Mouse (Mus musculus) kidney, embryonic 15.5 days (tissue): ENCODE measurements around the gene Morc4. TPM values are rescaled to one million over a fixed set of nuclear protein-coding genes. Genes with fewer than 3 reads are reported as not detected.
A peak's percentile ranks its signal among the peaks of the same experiment; 100 is the strongest.

Source experiments
- ATAC-seq: fragments of 200-750 bp; cut with Nextera tagmentation; replicated peaks from 2 replicates; pipeline ENCODE4 v1.8.0; 2017; ENCODE audit warnings: moderate TSS enrichment; ENCODE audit not compliant: low FRiP score
- H3K27ac ChIP-seq: fragments of 300-500 bp; sonication (generic); 2 replicates; pipeline ENCODE4 v1.5.1; 2015; ENCODE audit warnings: mild to moderate bottlenecking, inconsistent platforms
- H3K27me3 ChIP-seq: fragments of 300-500 bp; sonication (generic); 2 replicates; pipeline ENCODE4 v1.6.1; 2015; ENCODE audit warnings: inconsistent platforms
- H3K36me3 ChIP-seq: fragments of 300-500 bp; sonication (generic); 2 replicates; pipeline ENCODE4 v1.6.1; 2015; ENCODE audit warnings: inconsistent platforms
- H3K4me1 ChIP-seq: fragments of 300-500 bp; sonication (generic); 2 replicates; pipeline ENCODE4 v1.6.1; 2015; ENCODE audit warnings: inconsistent platforms
- H3K4me2 ChIP-seq: fragments of 300-500 bp; sonication (generic); 2 replicates; pipeline ENCODE4 v1.6.1; 2015; ENCODE audit warnings: moderate library complexity, mild to moderate bottlenecking, inconsistent platforms
- H3K4me3 ChIP-seq: fragments of 300-500 bp; sonication (generic); replicated peaks from 2 replicates; pipeline ENCODE4 v1.5.1; 2015; ENCODE audit warnings: mild to moderate bottlenecking, inconsistent platforms
- H3K9ac ChIP-seq: fragments of 300-500 bp; sonication (generic); 2 replicates; pipeline ENCODE4 v1.6.1; 2015; ENCODE audit warnings: mild to moderate bottlenecking, inconsistent platforms
- H3K9me3 ChIP-seq: fragments of 300-500 bp; sonication (generic); replicated peaks from 2 replicates; pipeline ENCODE4 v1.6.1; 2016; ENCODE audit warnings: inconsistent platforms
- WGBS: fragments of 180-500 bp; shearing (Covaris S2); methylation state at CpG from one replicate; pipeline ENCODE4 v1.1.7; 2015; ENCODE audit warnings: mixed read lengths; 5-methylcytosine and 5-hydroxymethylcytosine counted together
- polyA plus RNA-seq: library from polyadenylated mRNA; unstranded; fragments of >200 nt; fragmentation: Nextera tagmentation; extraction: Ambion mirVana; gene quantifications from 2 replicates; pipeline ENCODE4 v1.2.1, GENCODE M21; 2015

Morc4 gene
- 12.7 and 13.8 TPM in 2 replicates for polyA plus RNA-seq

DNA sequence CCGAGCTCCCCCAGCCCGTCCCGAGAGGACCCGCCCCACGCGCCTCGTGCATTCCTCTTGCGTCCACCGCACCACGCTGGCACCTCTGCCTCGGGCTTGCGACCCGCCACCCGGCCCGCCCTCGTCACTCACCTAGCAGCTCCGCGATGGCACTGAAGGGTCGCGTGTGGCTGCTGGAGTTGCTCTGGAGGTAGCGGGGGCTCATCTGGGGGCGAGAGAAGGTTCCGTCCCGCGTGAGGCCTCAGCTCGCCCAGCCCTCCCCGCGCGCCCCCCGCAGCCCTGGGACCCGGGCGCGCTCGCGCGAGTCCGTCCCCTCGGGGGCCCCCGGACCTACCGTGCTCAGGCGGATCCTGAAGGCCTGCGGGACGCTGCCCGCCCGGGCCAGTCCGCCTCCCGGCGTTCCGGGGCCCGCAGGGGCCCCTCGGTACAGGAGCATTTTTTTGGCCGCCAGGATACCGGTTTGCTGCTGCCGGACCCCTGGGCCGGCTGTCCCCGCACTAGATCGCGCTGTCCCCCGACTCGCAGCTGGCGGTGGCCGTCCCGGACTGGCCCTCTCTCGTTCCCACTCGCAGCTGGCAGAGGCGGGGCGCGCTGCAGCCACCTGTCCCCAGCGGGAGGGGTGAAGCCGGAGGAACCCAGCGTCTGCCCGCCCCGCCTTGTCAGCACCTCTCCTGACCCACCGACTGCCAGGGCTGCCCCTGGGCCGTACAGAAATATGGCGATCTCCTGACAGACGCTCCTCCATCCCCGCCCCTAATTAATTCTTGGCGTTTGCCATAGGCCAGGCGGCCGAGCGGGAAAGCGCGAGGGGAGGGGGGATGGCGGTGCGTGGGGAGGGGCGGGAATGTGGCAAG lies at the start of gene Morc4:
TSS of gene Morc4 (minus strand) at position 740 of the 854 bp plus-strand sequence.
- H3K27me3 ChIP-seq = peaks cover 37% of the 10 kb centered on the region
- WGBS = 15% methylated on average over 61 of the region's 87 CpGs
- peak within 1 kb of the TSS; percentile 82 for H3K4me2 ChIP-seq
- H3K4me1 ChIP-seq = 0 out of 2 replicates have a peak, but pooled peaks cover 2% of the 10 kb centered on the region
- no peaks in the 10 kb centered on the region for H3K9me3 ChIP-seq
- peak within 1 kb of the TSS; percentile 60 for H3K4me3 ChIP-seq
- no peak within 1 kb of the TSS for H3K27ac ChIP-seq
- H3K9ac ChIP-seq = peak within 1 kb of the TSS; percentile 50
- no peaks in the 10 kb centered on the region for H3K36me3 ChIP-seq
- peak; percentile 96 for ATAC-seq

DNA sequence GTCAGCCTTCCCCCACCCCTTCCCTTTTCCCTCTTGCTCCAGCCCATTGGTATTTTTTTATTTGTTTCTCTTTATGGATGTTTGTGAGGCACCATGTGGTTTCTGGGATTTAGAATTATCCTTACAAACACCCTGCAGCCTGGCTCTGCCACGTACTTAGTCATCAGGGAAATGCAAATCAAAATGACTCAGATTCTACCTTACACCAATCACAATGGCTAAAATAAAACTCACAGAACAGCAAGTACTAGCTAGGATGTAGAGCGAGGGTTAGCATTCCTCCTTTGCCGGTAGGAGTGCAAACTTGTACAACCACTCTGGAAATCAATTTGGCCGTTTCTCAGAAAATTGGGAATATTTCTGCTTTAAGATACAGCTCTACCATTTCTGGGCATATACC lies 49.1 kb upstream of the Morc4 start:
- H3K4me1 ChIP-seq = no peaks in the 10 kb centered on the region
- H3K27ac ChIP-seq = no peak overlapping the region
- H3K9me3 ChIP-seq = no peaks in the 10 kb centered on the region
- H3K4me2 ChIP-seq = no peak overlapping the region
- no peaks in the 10 kb centered on the region for H3K36me3 ChIP-seq
- H3K27me3 ChIP-seq = 0 out of 2 replicates have a peak, but pooled peaks cover 2% of the 10 kb centered on the region
- H3K9ac ChIP-seq = no peak overlapping the region
- WGBS = 84% methylated on average over 4 of the region's 4 CpGs
- H3K4me3 ChIP-seq = no peak overlapping the region
- no peak for ATAC-seq

- no peak overlapping the region for H3K9ac ChIP-seq
- H3K4me3 ChIP-seq = no peak overlapping the region
- no peaks in the 10 kb centered on the region for H3K4me1 ChIP-seq
- no peaks in the 10 kb centered on the region for H3K36me3 ChIP-seq
- ATAC-seq = no peak
- H3K27ac ChIP-seq = no peak overlapping the region
- no peak overlapping the region for H3K4me2 ChIP-seq
- no peaks in the 10 kb centered on the region for H3K9me3 ChIP-seq
- H3K27me3 ChIP-seq = peaks cover 7% of the 10 kb centered on the region
- 63% methylated on average over 1 of the region's 1 CpGs for WGBS
Measured at GRCm38 (mm10) chrX:139891387-139891786, 19.9 kb upstream of the Morc4 start.

GRCm38 (mm10) chrX:139883221-139883620 lies 11.7 kb upstream of the Morc4 start:
- no peak overlapping the region for H3K27ac ChIP-seq
- H3K4me2 ChIP-seq = no peak overlapping the region
- H3K36me3 ChIP-seq = no peaks in the 10 kb centered on the region
- no peak overlapping the region for H3K9ac ChIP-seq
- no peaks in the 10 kb centered on the region for H3K4me1 ChIP-seq
- no peak overlapping the region for H3K4me3 ChIP-seq
- H3K9me3 ChIP-seq = no peaks in the 10 kb centered on the region
- ATAC-seq = no peak
- peaks cover 21% of the 10 kb centered on the region for H3K27me3 ChIP-seq

- no peaks in the 10 kb centered on the region for H3K9me3 ChIP-seq
- peaks cover 36% of the 10 kb centered on the region; the same call in 1 of the 2 replicates for H3K27me3 ChIP-seq
- no peaks in the 10 kb centered on the region for H3K36me3 ChIP-seq
- no peaks in the 10 kb centered on the region for H3K4me1 ChIP-seq
- H3K4me3 ChIP-seq = no peak overlapping the region
- WGBS = 36% methylated on average over 3 of the region's 3 CpGs
- no peak overlapping the region for H3K9ac ChIP-seq
- no peak for ATAC-seq
- no peak overlapping the region for H3K4me2 ChIP-seq
- no peak overlapping the region for H3K27ac ChIP-seq
Measured at GRCm38 (mm10) chrX:139877936-139878335, 6.5 kb upstream of the Morc4 start.

- Histone ChIP-seq H3K4me2 (no peak overlapping the region), H3K4me3 (no peak overlapping the region), H3K9ac (no peak overlapping the region), H3K27me3 (peaks cover 43% of the 10 kb centered on the region), H3K4me1 (no peaks in the 10 kb centered on the region), H3K9me3 (no peaks in the 10 kb centered on the region), H3K27ac (no peak overlapping the region), H3K36me3 (no peaks in the 10 kb centered on the region)
- ATAC-seq = no peak
- 50% methylated on average over 7 of the region's 7 CpGs for WGBS
Measured at GRCm38 (mm10) chrX:139877105-139877504, 5.6 kb upstream of the Morc4 start.

GRCm38 (mm10) chrX:139870300-139870711 lies 1.2 kb downstream of the Morc4 start:
- H3K4me1 ChIP-seq = 0 out of 2 replicates have a peak, but pooled peaks cover 2% of the 10 kb centered on the region
- peak overlapping the region; percentile 82 for H3K4me2 ChIP-seq
- H3K9me3 ChIP-seq = no peaks in the 10 kb centered on the region
- H3K4me3 ChIP-seq = peak overlapping the region; percentile 60
- no peak overlapping the region for H3K27ac ChIP-seq
- H3K36me3 ChIP-seq = no peaks in the 10 kb centered on the region
- no peak overlapping the region for H3K9ac ChIP-seq
- peaks cover 36% of the 10 kb centered on the region for H3K27me3 ChIP-seq
- ATAC-seq = peak; percentile 72; the same call in 1 of the 2 replicates
- WGBS = 18% methylated on average over 15 of the region's 15 CpGs

- Histone ChIP-seq H3K4me2 (no peak overlapping the region), H3K27me3 (peaks cover 18% of the 10 kb centered on the region), H3K9ac (no peak overlapping the region), H3K36me3 (no peaks in the 10 kb centered on the region), H3K4me3 (no peak overlapping the region), H3K4me1 (no peaks in the 10 kb centered on the region), H3K9me3 (no peaks in the 10 kb centered on the region), H3K27ac (no peak overlapping the region)
- 76% methylated on average over 5 of the region's 5 CpGs for WGBS
- ATAC-seq = no peak
Measured at GRCm38 (mm10) chrX:139859402-139859801, 12.1 kb downstream of the Morc4 start.

GRCm38 (mm10) chrX:139854795-139855194 lies 16.7 kb downstream of the Morc4 start:
- ATAC-seq = no peak
- Histone ChIP-seq H3K27ac (no peak overlapping the region), H3K36me3 (no peaks in the 10 kb centered on the region), H3K9ac (no peak overlapping the region), H3K27me3 (peaks cover 10% of the 10 kb centered on the region), H3K4me1 (no peaks in the 10 kb centered on the region), H3K9me3 (no peaks in the 10 kb centered on the region), H3K4me3 (no peak overlapping the region), H3K4me2 (no peak overlapping the region)
- 96% methylated on average over 4 of the region's 4 CpGs for WGBS

DNA sequence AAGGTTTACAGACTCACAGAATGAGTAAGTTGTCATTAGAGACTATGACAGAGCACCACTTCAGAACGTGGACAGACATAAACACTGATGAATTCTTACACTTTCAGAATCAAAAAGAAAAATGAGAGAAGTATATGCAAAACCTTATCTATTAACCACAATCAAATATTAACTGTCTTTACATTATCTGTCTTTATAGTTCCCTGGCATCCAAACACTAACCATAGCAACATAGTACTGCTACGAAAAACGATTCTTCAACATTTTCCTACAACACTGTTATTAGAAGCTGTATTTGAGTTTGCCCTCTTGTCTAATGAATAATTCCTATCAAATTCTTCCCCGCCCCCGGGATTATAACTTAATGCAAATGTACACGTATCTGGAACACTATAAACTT lies 30.4 kb downstream of the Morc4 start:
- H3K9me3 ChIP-seq = no peaks in the 10 kb centered on the region
- H3K9ac ChIP-seq = no peak overlapping the region
- peaks cover 17% of the 10 kb centered on the region; the same call in 1 of the 2 replicates for H3K27me3 ChIP-seq
- H3K4me2 ChIP-seq = no peak overlapping the region
- no peaks in the 10 kb centered on the region for H3K36me3 ChIP-seq
- no peak for ATAC-seq
- H3K4me3 ChIP-seq = no peak overlapping the region
- no peaks in the 10 kb centered on the region for H3K4me1 ChIP-seq
- H3K27ac ChIP-seq = no peak overlapping the region
- 80% methylated on average over 6 of the region's 6 CpGs for WGBS

DNA sequence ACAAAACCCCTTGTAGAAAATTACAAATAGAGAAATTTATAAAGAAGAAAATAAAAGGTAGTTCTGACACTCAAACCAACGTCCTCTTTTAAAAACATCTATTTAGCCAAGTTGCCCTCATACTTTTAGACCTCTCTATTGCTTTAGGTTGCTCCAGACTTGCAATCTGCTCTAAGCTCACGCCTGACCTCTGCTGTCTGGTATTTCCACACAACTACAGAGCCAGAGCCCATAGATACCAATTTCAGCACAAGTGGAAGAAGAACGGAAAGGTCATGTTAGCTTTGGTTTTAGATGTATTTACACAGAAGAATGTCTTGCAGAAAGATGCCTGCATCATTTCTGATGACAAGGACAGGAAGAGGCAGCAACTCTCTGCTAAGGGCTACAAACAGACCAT lies 32.4 kb downstream of the Morc4 start:
- no peak for ATAC-seq
- no peak overlapping the region for H3K4me3 ChIP-seq
- no peak overlapping the region for H3K4me2 ChIP-seq
- H3K36me3 ChIP-seq = no peaks in the 10 kb centered on the region
- H3K9ac ChIP-seq = no peak overlapping the region
- 46% methylated on average over 3 of the region's 3 CpGs for WGBS
- H3K27ac ChIP-seq = no peak overlapping the region
- no peaks in the 10 kb centered on the region for H3K4me1 ChIP-seq
- no peaks in the 10 kb centered on the region for H3K9me3 ChIP-seq
- H3K27me3 ChIP-seq = peaks cover 14% of the 10 kb centered on the region

GRCm38 (mm10) chrX:139832464-139832863 lies 39.0 kb downstream of the Morc4 start:
- no peak overlapping the region for H3K4me3 ChIP-seq
- no peak overlapping the region for H3K9ac ChIP-seq
- no peaks in the 10 kb centered on the region for H3K9me3 ChIP-seq
- WGBS = 20% methylated on average over 5 of the region's 5 CpGs
- no peaks in the 10 kb centered on the region for H3K4me1 ChIP-seq
- H3K27me3 ChIP-seq = peaks cover 21% of the 10 kb centered on the region
- ATAC-seq = 0 out of 2 replicates have a peak, but pooled peaks have one; percentile 22
- H3K36me3 ChIP-seq = no peaks in the 10 kb centered on the region
- H3K27ac ChIP-seq = no peak overlapping the region
- H3K4me2 ChIP-seq = no peak overlapping the region
